8 mouse cellular contexts compared by ENCODE assay signal in the genomic region with DNA sequence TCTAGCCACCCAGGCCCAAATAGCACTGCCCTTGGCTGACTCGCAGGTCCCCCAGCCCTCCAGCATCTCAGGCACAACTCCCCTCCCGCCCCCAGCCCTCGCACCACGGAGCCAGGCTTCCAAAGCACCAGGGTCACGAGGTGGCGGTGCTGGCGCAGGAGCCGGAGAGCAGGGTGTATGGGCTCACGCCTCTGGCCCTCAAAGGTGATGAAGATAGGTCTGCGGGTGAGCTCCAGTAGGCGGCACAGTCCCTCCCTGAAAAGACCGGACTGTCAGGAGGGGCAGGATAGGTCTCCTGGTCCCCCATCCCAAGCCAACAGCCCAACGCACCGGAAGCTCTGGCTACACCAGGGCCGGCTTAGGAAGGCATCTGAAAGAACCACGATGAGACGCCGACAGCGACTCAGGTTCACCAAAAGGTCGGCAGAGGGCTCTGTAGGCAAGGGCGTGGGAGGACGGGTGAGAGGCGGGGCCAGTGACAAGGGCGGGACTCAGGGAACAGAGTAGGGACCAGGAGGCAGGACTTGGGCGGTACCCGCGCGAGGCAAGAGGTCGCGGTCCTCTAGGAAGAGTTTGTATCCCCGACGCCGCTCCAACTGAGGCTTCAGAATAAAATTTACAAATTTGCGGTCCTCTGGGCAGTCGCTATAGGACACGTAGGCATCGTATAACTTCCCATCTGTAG. TPM values are rescaled to one million over a fixed set of nuclear protein-coding genes. Genes with fewer than 3 reads are reported as not detected.
DNase-seq lines count a peak whose midpoint lies in the region; ATAC-seq and TF ChIP-seq lines count a peak whose summit lies in the region.

No protein-coding gene starts in this region.

- peak; percentile 73 for ATAC-seq in common myeloid progenitor, adult 5-6 weeks (replicated peaks; ENCODE audit: low read depth, poor library complexity, severe bottlenecking)
- peak; percentile 81 for ATAC-seq in hindbrain, postnatal 0 days
- ATAC-seq in limb, embryonic 12.5 days (ENCODE audit: insufficient number of reproducible peaks, insufficient read depth, low FRiP score, low TSS enrichment, low read depth), result peak; percentile 75
- ATAC-seq in midbrain, embryonic 13.5 days, result peak; percentile 81

- peaks cover 11% of the 10 kb centered on the region; the same call in 1 of the 2 replicates for H3K27me3 ChIP-seq in hindbrain, postnatal 0 days (ENCODE audit: insufficient read depth, low read length)
- H3K27me3 ChIP-seq in limb, embryonic 12.5 days, result peaks cover 68% of the 10 kb centered on the region
- peaks cover 66% of the 10 kb centered on the region for H3K27me3 ChIP-seq in midbrain, embryonic 13.5 days

- H3K36me3 ChIP-seq in hindbrain, postnatal 0 days (ENCODE audit: insufficient read depth, low read length), result no peaks in the 10 kb centered on the region
- H3K36me3 ChIP-seq in limb, embryonic 12.5 days, result no peaks in the 10 kb centered on the region
- no peaks in the 10 kb centered on the region for H3K36me3 ChIP-seq in midbrain, embryonic 13.5 days

- no peak overlapping the region for H3K9ac ChIP-seq in hindbrain, postnatal 0 days (replicated peaks; ENCODE audit: low read length)
- no peak overlapping the region for H3K9ac ChIP-seq in limb, embryonic 12.5 days (replicated peaks)
- H3K9ac ChIP-seq in midbrain, embryonic 13.5 days (replicated peaks), result 0 out of 2 replicates have a peak overlapping the region, but pooled peaks have one; percentile 14

- peak; percentile 66 for TF ChIP-seq CTCF in hindbrain, postnatal 0 days (IDR thresholded peaks at IDR 0.05; ENCODE audit: low read depth)

- DNase-seq in layer of hippocampus, adult 11-12 months (ENCODE audit: low spot score), result peak; percentile 69
- DNase-seq in layer of hippocampus, adult 9-10 months (ENCODE audit: low spot score), result no peak
- peak; percentile 77 for DNase-seq in gastrocnemius, postnatal 10 days
- peak; percentile 74 for DNase-seq in hindbrain, postnatal 0 days (ENCODE audit: low spot score)
- peak; percentile 81 to 94 for DNase-seq in spleen, postnatal 10 days (ENCODE audit: low spot score in 2 of 2)

- 7% methylated on average over 37 of the region's 37 CpGs for WGBS in hindbrain, postnatal 0 days
- 5% methylated on average over 37 of the region's 37 CpGs for WGBS in limb, embryonic 12.5 days
- WGBS in midbrain, embryonic 13.5 days, result 5% methylated on average over 37 of the region's 37 CpGs

- H3K9me3 ChIP-seq in hindbrain, postnatal 0 days (ENCODE audit: low read length), result no peaks in the 10 kb centered on the region
- H3K9me3 ChIP-seq in limb, embryonic 12.5 days, result no peaks in the 10 kb centered on the region
- no peaks in the 10 kb centered on the region for H3K9me3 ChIP-seq in midbrain, embryonic 13.5 days

- H3K4me1 ChIP-seq in hindbrain, postnatal 0 days (ENCODE audit: insufficient read depth, low read length), result no peaks in the 10 kb centered on the region
- peaks cover 22% of the 10 kb centered on the region for H3K4me1 ChIP-seq in limb, embryonic 12.5 days (replicated peaks)
- peaks cover 9% of the 10 kb centered on the region for H3K4me1 ChIP-seq in midbrain, embryonic 13.5 days (replicated peaks)

- no peak overlapping the region for H3K27ac ChIP-seq in hindbrain, postnatal 0 days
- no peak overlapping the region for H3K27ac ChIP-seq in limb, embryonic 12.5 days
- no peak overlapping the region for H3K27ac ChIP-seq in midbrain, embryonic 13.5 days

- peak overlapping the region; percentile 7 for H3K4me3 ChIP-seq in hindbrain, postnatal 0 days (ENCODE audit: low read length)
- peak overlapping the region; percentile 9 for H3K4me3 ChIP-seq in limb, embryonic 12.5 days (replicated peaks)
- peak overlapping the region; percentile 22; the same call in 1 of the 2 replicates for H3K4me3 ChIP-seq in midbrain, embryonic 13.5 days (replicated peaks)

- H3K4me2 ChIP-seq in hindbrain, postnatal 0 days (ENCODE audit: low read depth, low read length), result peak overlapping the region; percentile 46
- peak overlapping the region; percentile 44 for H3K4me2 ChIP-seq in limb, embryonic 12.5 days
- peak overlapping the region; percentile 45 for H3K4me2 ChIP-seq in midbrain, embryonic 13.5 days (replicated peaks)

RNA-seq across cellular contexts. Expression of a gene that starts 8.2 kb away (rescaled TPM):
- total RNA-seq in common myeloid progenitor, adult 5-6 weeks (2017), result 17.7 and 26.1 TPM in 2 replicates
- total RNA-seq in gastrocnemius, postnatal 10 days (2021), result 1 to 10 TPM; 2.4 to 2.6 TPM
- total RNA-seq in hindbrain, postnatal 0 days (2014; rRNA removed), result 1.2 and 19.5 TPM in 2 replicates
- 2.4 and 2.6 TPM in 2 replicates for polyA plus RNA-seq in hindbrain, postnatal 0 days (2015; fragmentation: Nextera tagmentation; extraction: Ambion mirVana)
- 2.2 and 2.5 TPM in 2 replicates for polyA plus RNA-seq in limb, embryonic 12.5 days (2016; fragmentation: Nextera tagmentation; extraction: Ambion mirVana)
- polyA plus RNA-seq in midbrain, embryonic 13.5 days (2015; fragmentation: Nextera tagmentation; extraction: Ambion mirVana), result 1.8 and 2.6 TPM in 2 replicates

RNA-seq across cellular contexts. Expression of a gene that starts 14.2 kb away (rescaled TPM):
- 0.19 and 3.4 TPM in 2 replicates for total RNA-seq in common myeloid progenitor, adult 5-6 weeks (2017)
- total RNA-seq in gastrocnemius, postnatal 10 days (2021), result not detected
- 0.58 TPM in 1 of 2 replicates, not detected in the other for total RNA-seq in hindbrain, postnatal 0 days (2014; rRNA removed)
- 0.29 TPM in 1 of 2 replicates, not detected in the other for polyA plus RNA-seq in hindbrain, postnatal 0 days (2015; fragmentation: Nextera tagmentation; extraction: Ambion mirVana)
- polyA plus RNA-seq in limb, embryonic 12.5 days (2016; fragmentation: Nextera tagmentation; extraction: Ambion mirVana), result 14.6 and 14.9 TPM in 2 replicates
- polyA plus RNA-seq in midbrain, embryonic 13.5 days (2015; fragmentation: Nextera tagmentation; extraction: Ambion mirVana), result 0.14 and 0.15 TPM in 2 replicates

RNA-seq across cellular contexts. Expression of a gene that starts 25.4 kb away (rescaled TPM):
- not detected in 2 replicates for total RNA-seq in common myeloid progenitor, adult 5-6 weeks (2017)
- not detected for total RNA-seq in gastrocnemius, postnatal 10 days (2021)
- 0.25 and 2.1 TPM in 2 replicates for total RNA-seq in hindbrain, postnatal 0 days (2014; rRNA removed)
- 0.45 and 0.66 TPM in 2 replicates for polyA plus RNA-seq in hindbrain, postnatal 0 days (2015; fragmentation: Nextera tagmentation; extraction: Ambion mirVana)
- polyA plus RNA-seq in limb, embryonic 12.5 days (2016; fragmentation: Nextera tagmentation; extraction: Ambion mirVana), result 1.6 and 2.0 TPM in 2 replicates
- 0.07 and 0.35 TPM in 2 replicates for polyA plus RNA-seq in midbrain, embryonic 13.5 days (2015; fragmentation: Nextera tagmentation; extraction: Ambion mirVana)

RNA-seq across cellular contexts. Expression of a gene that starts 30.0 kb away (rescaled TPM):
- total RNA-seq in common myeloid progenitor, adult 5-6 weeks (2017), result 12.8 and 16.6 TPM in 2 replicates
- 10 to 100 TPM; 16.8 to 18.0 TPM for total RNA-seq in gastrocnemius, postnatal 10 days (2021)
- 13.6 and 25.6 TPM in 2 replicates for total RNA-seq in hindbrain, postnatal 0 days (2014; rRNA removed)
- 96.1 and 96.8 TPM in 2 replicates for polyA plus RNA-seq in hindbrain, postnatal 0 days (2015; fragmentation: Nextera tagmentation; extraction: Ambion mirVana)
- 76.0 and 76.7 TPM in 2 replicates for polyA plus RNA-seq in limb, embryonic 12.5 days (2016; fragmentation: Nextera tagmentation; extraction: Ambion mirVana)
- 77.4 TPM in 2 replicates for polyA plus RNA-seq in midbrain, embryonic 13.5 days (2015; fragmentation: Nextera tagmentation; extraction: Ambion mirVana)

RNA-seq across cellular contexts. Expression of a gene that starts 31.3 kb away (rescaled TPM):
- 0.19 and 0.82 TPM in 2 replicates for total RNA-seq in common myeloid progenitor, adult 5-6 weeks (2017)
- under 1 TPM; 0.11 to 0.38 TPM for total RNA-seq in gastrocnemius, postnatal 10 days (2021)
- 115 and 124 TPM in 2 replicates for total RNA-seq in hindbrain, postnatal 0 days (2014; rRNA removed)
- polyA plus RNA-seq in hindbrain, postnatal 0 days (2015; fragmentation: Nextera tagmentation; extraction: Ambion mirVana), result 41.8 and 46.2 TPM in 2 replicates
- polyA plus RNA-seq in limb, embryonic 12.5 days (2016; fragmentation: Nextera tagmentation; extraction: Ambion mirVana), result 37.3 and 40.1 TPM in 2 replicates
- polyA plus RNA-seq in midbrain, embryonic 13.5 days (2015; fragmentation: Nextera tagmentation; extraction: Ambion mirVana), result 44.1 and 48.3 TPM in 2 replicates
